Mouse (Mus musculus) kidney, postnatal 0 days (tissue): Measurements from ENCODE around the gene Cep170. TPM values are rescaled to one million over a fixed set of nuclear protein-coding genes. Genes with fewer than 3 reads are reported as not detected.

Experiments
- ATAC-seq: fragments of 200-750 bp; cut with Nextera tagmentation; replicated peaks from 2 replicates; pipeline ENCODE4 v1.8.0; 2017; ENCODE audit warnings: low read depth, moderate number of reproducible peaks, moderate TSS enrichment, moderate library complexity; ENCODE audit not compliant: low FRiP score
- DNase-seq: peaks from one replicate; pipeline ENCODE4 v3.0.0-alpha.2; 2016; ENCODE audit warnings: low spot score
- H3K27ac ChIP-seq: fragments of 300-500 bp; sonication (generic); 2 replicates; pipeline ENCODE4 v1.5.1; 2014; ENCODE audit warnings: mild to moderate bottlenecking
- H3K27me3 ChIP-seq: fragments of 300-500 bp; sonication (generic); 2 replicates; pipeline ENCODE4 v1.6.1; 2014; ENCODE audit warnings: low read length, mixed read lengths; ENCODE audit not compliant: insufficient read depth
- H3K36me3 ChIP-seq: fragments of 300-500 bp; sonication (generic); 2 replicates; pipeline ENCODE4 v1.6.1; 2014; ENCODE audit warnings: low read length, mixed read lengths; ENCODE audit not compliant: insufficient read depth
- H3K4me1 ChIP-seq: fragments of 300-500 bp; sonication (generic); replicated peaks from 2 replicates; pipeline ENCODE4 v1.6.1; 2014; ENCODE audit warnings: antibody characterized with exemption, low read length, mixed read lengths; ENCODE audit not compliant: insufficient read depth
- H3K4me2 ChIP-seq: fragments of 300-500 bp; sonication (generic); 2 replicates; pipeline ENCODE4 v1.6.1; 2014; ENCODE audit warnings: mild to moderate bottlenecking, low read length, moderate library complexity, mixed read lengths
- H3K4me3 ChIP-seq: fragments of 300-500 bp; sonication (generic); replicated peaks from 2 replicates; pipeline ENCODE4 v1.5.1; 2014; ENCODE audit warnings: low read depth, low read length
- H3K9ac ChIP-seq: fragments of 300-500 bp; sonication (generic); 2 replicates; pipeline ENCODE4 v1.6.1; 2014; ENCODE audit warnings: low read depth, low read length
- H3K9me3 ChIP-seq: fragments of 300-500 bp; sonication (generic); replicated peaks from 2 replicates; pipeline ENCODE4 v1.6.1; 2016; ENCODE audit warnings: low read length, inconsistent platforms, mixed read lengths
- CTCF ChIP-seq: IDR thresholded peaks from 2 replicates; pipeline ENCODE4 v1.5.1; 2016; ENCODE audit warnings: antibody characterized with exemption, low read depth, mild to moderate bottlenecking, moderate library complexity
- whole genome bisulfite sequencing: fragments of 180-500 bp; shearing (Covaris S2); extraction: QIAGEN DNeasy Blood & Tissue Kit; methylation state at CpG from one replicate; pipeline ENCODE4 v1.1.7; 2014; 5-methylcytosine and 5-hydroxymethylcytosine counted together
- polyA plus RNA-seq: library from polyadenylated mRNA; unstranded; fragments of >200 nt; fragmentation: Nextera tagmentation; extraction: Ambion mirVana; gene quantifications from 2 replicates; pipeline ENCODE4 v1.2.1, GENCODE M21; 2015

Cep170 gene
- 11.9 and 12.9 TPM in 2 replicates for polyA plus RNA-seq

DNA sequence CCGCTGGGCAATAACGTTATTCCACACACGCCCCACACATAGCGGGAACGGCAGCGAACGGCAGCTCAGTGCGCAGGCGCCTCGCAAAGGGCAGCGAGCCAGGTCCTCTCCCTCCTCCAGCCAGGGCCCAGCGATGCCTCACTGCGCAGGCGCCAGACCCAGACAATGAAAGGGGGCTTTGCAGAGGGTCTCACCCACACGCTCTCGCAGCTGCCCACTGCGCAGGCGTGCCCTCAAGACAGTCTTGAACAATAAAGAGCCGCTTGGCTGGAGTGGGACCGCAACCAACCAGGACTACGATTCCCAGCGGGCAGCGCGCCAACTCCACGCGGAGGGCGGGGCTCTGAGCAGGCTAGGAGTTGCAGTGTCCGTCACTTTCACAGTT is at the start of gene Cep170:
Cep170 (minus strand) TSS at position 32 of the 385 bp plus-strand sequence.
- no peaks in the 10 kb centered on the region for H3K4me1 ChIP-seq
- H3K4me3 ChIP-seq = peak within 1 kb of the TSS; percentile 87
- H3K27me3 ChIP-seq = no peaks in the 10 kb centered on the region
- no peaks in the 10 kb centered on the region for H3K9me3 ChIP-seq
- H3K27ac ChIP-seq = peak within 1 kb of the TSS; percentile 91
- H3K9ac ChIP-seq = peak within 1 kb of the TSS; percentile 73
- DNase-seq = peak; percentile 99
- no peaks in the 10 kb centered on the region for H3K36me3 ChIP-seq
- ATAC-seq = peak; percentile 90
- H3K4me2 ChIP-seq = peak within 1 kb of the TSS; percentile 64
- no peak for TF ChIP-seq CTCF
- WGBS = under 1% methylated on average over 28 of the region's 28 CpGs

DNA sequence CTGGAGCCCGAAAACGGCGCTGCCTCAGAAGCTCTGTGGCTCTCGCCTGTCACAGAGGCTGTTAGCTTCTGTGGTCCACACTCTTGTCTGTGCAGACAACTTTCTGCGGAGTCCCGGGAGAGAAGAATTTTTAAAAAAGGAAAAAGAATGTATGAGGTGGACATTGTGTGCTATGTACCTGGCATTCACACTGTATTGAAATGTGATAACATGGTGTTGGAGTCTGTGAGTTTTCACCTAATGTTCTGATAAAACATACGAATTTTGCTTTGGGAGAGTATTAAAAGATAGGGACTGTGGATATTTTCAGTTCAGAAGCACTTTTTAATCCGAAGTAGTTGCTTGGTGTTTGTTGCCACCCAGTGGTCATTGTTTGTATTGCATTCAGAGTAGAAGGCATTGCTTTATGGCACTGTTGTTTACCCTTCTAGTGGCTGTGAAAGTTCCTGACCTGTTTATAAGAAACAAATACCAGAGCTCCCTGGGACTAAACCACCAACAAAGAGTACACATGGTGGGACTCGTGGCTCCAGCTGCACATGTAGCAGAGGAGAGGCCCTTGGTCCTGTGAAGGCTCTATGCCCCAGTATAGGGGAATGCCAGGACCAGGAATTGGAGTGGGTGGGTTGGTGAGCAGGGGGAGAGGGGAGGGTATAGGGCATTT is 48.2 kb upstream of the Cep170 start:
- no peak overlapping the region for H3K4me3 ChIP-seq
- 59% methylated on average over 9 of the region's 9 CpGs for WGBS
- no peak overlapping the region for H3K27ac ChIP-seq
- peak; percentile 91 for TF ChIP-seq CTCF
- DNase-seq = peak; percentile 88
- no peaks in the 10 kb centered on the region for H3K4me1 ChIP-seq
- no peaks in the 10 kb centered on the region for H3K27me3 ChIP-seq
- no peak for ATAC-seq
- no peaks in the 10 kb centered on the region for H3K36me3 ChIP-seq
- no peaks in the 10 kb centered on the region for H3K9me3 ChIP-seq
- no peak overlapping the region for H3K4me2 ChIP-seq
- H3K9ac ChIP-seq = no peak overlapping the region

DNA sequence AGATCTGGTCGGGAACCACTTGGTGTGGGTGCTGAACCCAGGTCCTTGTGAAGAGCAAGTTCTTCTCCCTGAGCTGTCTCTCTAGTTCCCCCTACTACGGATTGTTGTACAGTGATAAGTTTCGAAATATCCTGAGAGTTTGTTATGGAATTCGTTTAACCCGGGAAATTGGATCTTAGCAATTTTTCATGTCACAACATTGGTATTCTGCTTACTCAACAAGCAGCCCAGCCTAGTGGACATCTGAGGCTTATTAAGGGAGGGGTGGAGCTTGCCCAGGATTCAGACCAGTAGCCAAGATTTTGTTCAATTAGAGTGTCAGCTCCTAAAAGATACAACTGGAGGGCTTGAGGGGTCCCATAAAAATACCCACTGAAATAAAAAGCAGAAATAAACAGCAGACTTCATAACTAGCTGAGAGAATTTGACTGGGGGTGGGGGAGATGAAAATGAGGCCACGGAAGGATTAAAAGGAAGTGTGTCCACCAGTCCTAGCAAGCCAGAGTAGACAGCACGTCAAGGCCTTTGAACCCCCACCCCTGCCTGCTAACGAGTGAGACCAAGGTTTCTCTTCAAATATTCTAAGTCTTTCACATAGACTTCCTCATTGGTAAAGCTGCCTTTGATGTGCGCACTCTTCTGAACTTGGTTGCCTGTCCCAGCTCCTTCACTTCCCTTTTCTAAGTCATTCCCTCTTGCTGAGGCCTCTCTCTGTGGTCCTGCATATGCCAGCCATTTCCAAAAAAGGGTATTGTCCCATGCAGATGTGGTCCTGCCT is 39.1 kb upstream of the Cep170 start:
- WGBS = 88% methylated on average over 9 of the region's 9 CpGs
- no peak overlapping the region for H3K4me2 ChIP-seq
- H3K36me3 ChIP-seq = no peaks in the 10 kb centered on the region
- H3K9me3 ChIP-seq = no peaks in the 10 kb centered on the region
- no peak overlapping the region for H3K9ac ChIP-seq
- H3K27ac ChIP-seq = no peak overlapping the region
- no peaks in the 10 kb centered on the region for H3K27me3 ChIP-seq
- H3K4me3 ChIP-seq = no peak overlapping the region
- H3K4me1 ChIP-seq = no peaks in the 10 kb centered on the region
- ATAC-seq (no peak), DNase-seq (no peak)
- TF ChIP-seq CTCF = no peak

DNA sequence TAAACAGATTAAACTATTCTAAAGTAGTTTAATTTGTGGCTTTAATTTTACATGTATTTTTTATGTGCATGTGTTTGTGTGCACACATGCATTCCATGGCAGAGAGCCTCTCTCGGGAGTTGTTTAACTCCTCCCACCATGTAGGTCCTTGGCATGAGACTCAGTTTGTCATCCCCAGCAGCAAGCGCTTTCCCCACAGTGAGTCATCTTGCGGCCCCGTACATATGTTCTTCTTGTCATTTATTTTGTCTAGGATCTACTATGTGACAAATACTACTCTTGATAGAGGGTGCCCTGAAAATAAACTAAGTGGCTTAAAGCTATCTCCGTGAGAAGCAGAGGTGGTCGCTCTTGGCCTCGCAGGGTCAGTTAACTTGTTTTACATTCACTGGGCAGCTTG is 37.5 kb upstream of the Cep170 start:
- no peaks in the 10 kb centered on the region for H3K9me3 ChIP-seq
- no peak for ATAC-seq
- WGBS = 92% methylated on average over 7 of the region's 7 CpGs

DNA sequence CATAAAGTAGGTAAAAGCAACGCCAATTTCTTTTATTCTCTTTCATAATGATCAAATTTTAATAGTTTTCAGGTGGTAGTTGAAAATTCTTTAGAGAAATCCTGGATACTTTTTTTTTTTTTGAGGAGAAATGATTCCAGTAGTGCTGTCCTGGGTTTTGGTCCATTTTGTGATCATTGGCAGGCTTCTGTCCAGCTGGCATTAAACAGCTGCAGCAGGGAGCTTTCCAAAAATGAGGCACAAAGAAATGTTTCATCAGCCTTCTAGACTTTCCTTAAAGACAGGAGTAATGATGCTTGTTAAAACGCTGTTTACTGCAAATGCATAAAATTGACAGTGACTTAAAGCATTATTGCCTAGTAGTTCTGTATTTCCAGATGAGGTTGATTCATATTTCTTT is 35.5 kb upstream of the Cep170 start:
- Histone ChIP-seq H3K4me1 (no peaks in the 10 kb centered on the region), H3K27me3 (no peaks in the 10 kb centered on the region), H3K4me2 (no peak overlapping the region), H3K4me3 (no peak overlapping the region), H3K9me3 (no peaks in the 10 kb centered on the region), H3K36me3 (peaks cover 10% of the 10 kb centered on the region; the same call in 1 of the 2 replicates), H3K27ac (no peak overlapping the region), H3K9ac (no peak overlapping the region)
- no peak for DNase-seq
- no peak for ATAC-seq
- WGBS = 66% methylated on average over 2 of the region's 2 CpGs
- TF ChIP-seq CTCF = no peak

More for the DNA sequence above, 37.5 kb upstream of the Cep170 start:
- Histone ChIP-seq H3K4me3 (no peak overlapping the region), H3K36me3 (no peaks in the 10 kb centered on the region), H3K9ac (no peak overlapping the region), H3K27ac (no peak overlapping the region), H3K4me1 (no peaks in the 10 kb centered on the region), H3K27me3 (no peaks in the 10 kb centered on the region), H3K4me2 (no peak overlapping the region)
- no peak for DNase-seq
- TF ChIP-seq CTCF = no peak

DNA sequence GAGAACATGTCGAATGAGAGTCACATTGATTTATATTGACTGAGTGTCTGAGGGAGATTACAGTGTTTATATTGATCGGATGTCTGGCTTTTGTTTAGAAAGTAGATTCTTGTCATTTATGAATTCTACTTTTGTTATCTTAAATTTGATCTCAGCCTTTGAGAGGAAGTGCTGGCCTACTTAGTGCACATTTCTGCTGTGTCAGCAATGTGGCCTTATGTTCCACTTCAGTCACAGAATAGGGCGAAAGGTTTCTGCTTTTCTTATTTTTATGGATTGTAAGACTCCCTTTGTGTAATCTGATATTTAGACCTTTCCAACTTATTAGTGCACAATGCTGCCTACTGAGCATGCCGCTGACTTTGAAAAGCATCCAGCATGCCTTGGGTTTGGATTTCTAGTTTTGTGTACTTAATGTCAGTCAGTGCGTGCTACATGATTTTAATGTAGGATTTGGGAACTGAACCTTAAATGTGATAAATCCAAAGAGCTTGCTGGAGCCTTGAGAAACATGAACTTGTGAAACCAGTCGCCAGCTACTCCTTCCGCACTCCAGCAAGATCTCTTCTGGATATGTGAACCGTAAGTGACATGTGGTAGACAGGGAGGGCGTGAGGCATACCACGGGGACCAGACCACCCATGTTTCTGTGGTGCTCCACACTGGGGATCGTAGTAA is 34.9 kb upstream of the Cep170 start:
- no peak overlapping the region for H3K9ac ChIP-seq
- DNase-seq (peak; percentile 64), ATAC-seq (no peak)
- no peaks in the 10 kb centered on the region for H3K4me1 ChIP-seq
- 41% methylated on average over 11 of the region's 11 CpGs for WGBS
- H3K9me3 ChIP-seq = no peaks in the 10 kb centered on the region
- no peak overlapping the region for H3K4me3 ChIP-seq
- TF ChIP-seq CTCF = no peak
- peaks cover 10% of the 10 kb centered on the region; the same call in 1 of the 2 replicates for H3K36me3 ChIP-seq
- H3K27me3 ChIP-seq = no peaks in the 10 kb centered on the region
- no peak overlapping the region for H3K27ac ChIP-seq
- H3K4me2 ChIP-seq = no peak overlapping the region
